Mouse (Mus musculus) adrenal gland, postnatal 25 days (tissue): ENCODE measurements around the gene Msx2. TPM values are rescaled to one million over a fixed set of nuclear protein-coding genes. Genes with fewer than 3 reads are reported as not detected.

Source experiments
- total RNA-seq: library from RNA; stranded (reverse); gene quantifications from 2 replicates; pipeline ENCODE4 v1.2.3, GENCODE M21; 2021

Gene Msx2
- total RNA-seq, 1 experiment from 2014 or later = 0.97 TPM

Other genes starting within 250 kb of the Msx2 start
- gene Ror2, start 186.9 kb downstream of the Msx2 start, total RNA-seq = 6.7 and 7.8 TPM in 2 replicates
- 60.4 and 87.3 TPM in 2 replicates for gene Sptlc1, start 95.7 kb downstream of the Msx2 start, total RNA-seq